ENCODE assay signal across 22 mouse cellular contexts in genomic region chr5:117980921-117981320, GRCm38 (mm10).
"Had no signal": no experiment of that assay in that cellular context is flagged by ENCODE, and none has a peak within 500 bp of the region (broad histone marks: within the 10 kb centered on the region; RNA-seq: fewer than 3 reads in every experiment).

No protein-coding gene starts in this region.

- H3K27ac ChIP-seq: liver, embryonic 14.5 days; lung, embryonic 15.5 days; midbrain, embryonic 10.5 days; midbrain, embryonic 13.5 days; neural tube, embryonic 13.5 days; stomach, embryonic 15.5 days had no signal

- H3K4me2 ChIP-seq: lung, embryonic 15.5 days; midbrain, embryonic 13.5 days; neural tube, embryonic 13.5 days; stomach, embryonic 15.5 days had no signal

- ATAC-seq: inflammation-experienced regulatory T-cells, adult 6 months; intestine, embryonic 16.5 days; midbrain, embryonic 13.5 days; midbrain, embryonic 16.5 days had no signal

- H3K9ac ChIP-seq: liver, embryonic 14.5 days; lung, embryonic 15.5 days; midbrain, embryonic 13.5 days; neural tube, embryonic 13.5 days; stomach, embryonic 15.5 days had no signal

- H3K9me3 ChIP-seq: lung, embryonic 15.5 days; megakaryocyte, embryonic 14.5 days; midbrain, embryonic 10.5 days; midbrain, embryonic 13.5 days; neural tube, embryonic 13.5 days; stomach, embryonic 15.5 days had no signal

- H3K4me3 ChIP-seq: lung, embryonic 15.5 days; megakaryocyte, embryonic 14.5 days; midbrain, embryonic 10.5 days; midbrain, embryonic 13.5 days; myocyte; neural tube, embryonic 13.5 days; stomach, embryonic 15.5 days had no signal

- H3K27me3 ChIP-seq: lung, embryonic 15.5 days; midbrain, embryonic 13.5 days; neural tube, embryonic 13.5 days; stomach, embryonic 15.5 days had no signal

- DNase-seq: kidney, adult 18-20 months; kidney, adult 9 months; kidney, postnatal 14 days; kidney, postnatal 4 days; layer of hippocampus, adult 9-11 months; lung, postnatal 14 days; retina, postnatal 1 day; right cerebral cortex, postnatal 25 days; spleen, adult 18-20 months; thymus, adult 18-20 months; thymus, postnatal 36 days had no signal
